Mouse (Mus musculus) lung, postnatal 36 days (tissue): ENCODE data around the gene H1f0.
"Not testable (repeated sequence)": the region's sequence is repeated elsewhere in the genome, so short reads cannot be mapped to it uniquely, and the experiment has no call there.

Source experiments
- DNase-seq: peaks from one replicate; pipeline ENCODE4 v3.0.0; 2022; ENCODE audit warnings: mixed read lengths

H1f0 gene

DNA sequence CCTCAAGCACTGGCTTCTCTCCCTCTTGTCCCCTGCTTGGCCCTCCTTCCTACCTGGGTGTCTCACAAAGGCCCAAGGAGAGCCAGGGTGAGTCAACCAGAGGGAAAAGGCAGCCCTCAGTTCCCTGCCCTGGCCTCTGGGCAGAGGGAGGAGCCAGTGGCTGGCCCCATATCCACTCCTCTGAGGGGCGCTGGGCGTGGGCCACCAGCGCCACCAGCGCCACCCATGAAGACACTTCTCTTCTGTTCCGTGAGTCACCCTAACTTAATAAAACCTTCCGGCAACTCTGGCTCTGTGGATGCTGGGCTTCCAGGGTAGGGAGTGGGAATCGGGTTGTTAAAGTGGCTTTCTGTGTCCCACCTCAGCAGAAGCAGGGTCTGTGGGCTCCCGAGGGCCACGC is 22.7 kb upstream of the H1f0 start:
- DNase-seq: no peak

DNA sequence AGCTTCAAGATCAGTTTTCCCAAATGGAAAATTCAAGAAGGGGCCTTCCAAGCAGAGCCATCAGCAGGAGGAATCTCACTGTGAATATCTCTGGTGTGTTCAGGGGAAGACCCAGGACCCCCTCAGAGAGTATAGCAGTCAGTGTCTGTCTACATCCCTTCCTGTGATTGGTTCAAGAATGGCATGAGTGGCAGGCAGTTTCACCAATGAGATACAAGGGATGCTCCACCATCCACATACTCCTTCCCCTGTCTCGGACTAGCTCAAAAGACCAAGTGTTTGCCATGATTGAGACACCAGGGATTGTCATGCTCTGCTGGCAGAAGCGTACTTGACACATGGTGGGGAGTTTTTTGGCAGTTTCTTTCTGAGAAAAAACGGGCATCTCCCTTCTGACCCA is 21.6 kb upstream of the H1f0 start:
- no peak for DNase-seq

DNA sequence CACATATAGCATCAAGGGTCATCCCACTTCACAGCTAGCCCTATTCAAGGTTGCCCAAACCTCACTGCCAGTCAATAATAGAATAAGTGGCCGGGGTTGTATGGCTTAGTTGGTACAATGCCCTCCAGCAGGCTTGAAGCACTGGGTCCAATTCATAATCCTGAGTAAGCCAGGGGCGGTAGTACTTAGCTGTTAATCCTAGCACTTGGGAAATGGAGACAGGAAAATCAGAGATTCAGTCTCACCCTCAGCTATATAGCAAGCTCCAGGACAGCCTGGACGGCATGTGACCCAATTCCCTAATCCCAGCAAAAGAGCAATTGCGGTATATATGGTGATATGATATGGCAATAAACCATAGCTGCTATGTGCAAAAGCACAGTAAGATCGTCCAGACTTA is 21.2 kb upstream of the H1f0 start:
- no peak for DNase-seq

DNA sequence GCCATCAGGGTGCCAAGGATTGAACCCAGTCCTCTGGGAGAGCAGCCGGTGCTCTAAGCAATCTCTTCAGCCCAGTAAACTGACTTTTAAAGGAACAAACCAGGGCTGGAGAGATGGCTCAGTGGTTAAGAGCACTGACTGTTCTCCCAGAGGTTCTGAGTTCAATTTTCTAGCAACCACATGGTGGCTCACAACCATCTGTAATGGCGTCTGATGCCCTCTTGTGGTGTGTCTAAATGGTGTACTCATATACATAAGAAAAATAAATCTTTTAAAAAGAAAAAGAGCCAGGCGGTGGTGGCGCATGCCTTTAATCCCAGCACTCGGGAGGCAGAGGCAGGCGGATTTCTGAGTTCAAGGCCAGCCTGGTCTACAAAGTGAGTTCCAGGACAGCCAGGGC is 20.4 kb upstream of the H1f0 start:
- DNase-seq: not testable (repeated sequence)

DNA sequence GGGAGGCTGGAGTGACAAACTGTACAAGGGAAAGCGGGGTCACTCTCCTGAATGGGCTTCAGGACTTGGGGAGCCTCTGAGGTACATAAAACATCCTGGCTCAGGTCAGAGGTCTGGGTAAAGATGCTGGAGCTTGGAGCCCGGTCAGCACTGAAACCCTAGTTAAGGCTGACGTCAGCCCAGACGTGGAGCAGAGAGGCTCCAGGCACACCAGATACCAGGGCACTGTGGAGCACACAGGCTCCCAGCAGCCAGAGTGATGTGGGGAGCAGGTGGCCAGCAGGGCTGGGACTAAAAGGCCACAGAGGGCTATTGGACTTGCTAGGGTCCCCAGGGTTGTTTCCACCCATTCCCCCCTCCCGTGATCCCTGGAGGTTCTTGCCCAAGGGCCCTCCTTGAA is 18.5 kb upstream of the H1f0 start:
- DNase-seq: no peak

DNA sequence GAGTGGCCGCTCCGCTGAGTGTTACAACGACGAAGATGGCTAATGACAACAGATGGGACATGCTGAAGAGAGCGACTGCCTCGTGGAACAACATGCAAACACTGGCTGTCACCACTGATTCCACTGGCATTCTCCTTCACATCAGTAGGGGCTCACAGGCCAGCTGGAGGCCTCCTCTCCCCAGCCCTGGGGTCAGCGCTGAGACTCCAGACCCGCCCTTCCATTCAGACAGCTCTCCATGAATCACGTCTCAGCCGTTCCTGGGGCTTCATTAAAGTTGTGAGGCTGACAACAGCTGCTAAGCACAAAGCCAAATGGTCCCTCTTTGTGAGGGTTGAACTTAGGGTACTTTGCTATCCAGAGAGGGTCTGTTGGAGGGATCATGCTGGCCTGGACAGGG is 16.7 kb upstream of the H1f0 start:
- no peak for DNase-seq

DNA sequence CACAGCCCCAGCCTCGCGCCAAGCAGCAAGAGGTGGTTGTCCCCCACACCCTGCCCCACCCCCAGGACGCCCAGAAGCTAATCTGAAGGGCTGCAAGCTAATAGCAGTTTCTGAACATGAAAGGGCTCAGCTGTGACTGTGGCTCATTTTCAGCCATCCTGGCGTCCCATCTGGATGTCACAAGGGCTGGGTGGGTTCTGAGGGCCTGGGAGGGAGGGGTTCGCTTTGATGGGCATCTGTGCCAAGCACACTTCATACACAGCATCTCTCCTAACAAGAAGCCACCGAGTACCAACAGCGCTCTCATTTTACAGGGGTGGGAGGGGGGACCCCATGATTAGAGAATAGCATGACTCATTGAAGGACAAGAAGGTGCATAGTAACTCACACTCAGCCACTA is 14.9 kb upstream of the H1f0 start:
- no peak for DNase-seq

DNA sequence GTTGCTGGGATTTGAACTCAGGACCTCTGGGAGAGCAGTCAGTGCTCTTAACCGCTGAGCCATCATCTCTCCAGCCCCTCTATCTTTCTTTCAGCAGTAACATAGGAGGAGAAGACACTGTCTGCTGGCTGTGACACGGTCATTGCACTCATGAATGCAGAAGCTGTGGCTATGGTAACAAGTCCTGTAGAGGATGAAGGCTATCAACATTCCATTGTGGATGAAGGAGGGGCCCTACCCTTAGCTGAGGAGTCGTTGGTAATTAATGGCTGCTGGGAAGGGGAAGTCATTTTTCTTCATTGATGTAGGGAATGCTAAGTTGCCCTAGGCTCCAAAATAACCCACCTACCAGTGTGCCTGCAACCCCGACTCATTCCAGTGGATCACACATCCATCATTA is 10.1 kb upstream of the H1f0 start:
- DNase-seq: no peak

DNA sequence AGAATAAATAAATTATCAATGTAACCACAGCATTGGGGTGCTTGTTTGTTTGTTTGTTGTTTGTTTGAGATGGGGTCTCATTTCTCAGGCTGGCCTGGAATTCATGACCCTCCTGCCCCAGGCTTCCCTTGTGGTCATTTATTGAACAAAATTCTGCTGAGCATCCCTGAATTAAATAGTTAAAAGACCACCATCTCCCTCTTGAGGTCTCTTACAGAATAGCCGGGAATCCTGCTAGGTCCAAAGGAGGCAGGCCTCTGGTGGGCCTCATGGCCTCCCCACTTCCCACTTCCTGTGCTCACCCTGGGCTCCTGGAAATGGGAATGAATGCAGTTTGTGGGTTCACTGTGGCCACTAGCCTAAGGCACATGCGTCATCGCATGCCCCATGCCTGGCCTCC is 9.4 kb upstream of the H1f0 start:
- DNase-seq: no peak

DNA sequence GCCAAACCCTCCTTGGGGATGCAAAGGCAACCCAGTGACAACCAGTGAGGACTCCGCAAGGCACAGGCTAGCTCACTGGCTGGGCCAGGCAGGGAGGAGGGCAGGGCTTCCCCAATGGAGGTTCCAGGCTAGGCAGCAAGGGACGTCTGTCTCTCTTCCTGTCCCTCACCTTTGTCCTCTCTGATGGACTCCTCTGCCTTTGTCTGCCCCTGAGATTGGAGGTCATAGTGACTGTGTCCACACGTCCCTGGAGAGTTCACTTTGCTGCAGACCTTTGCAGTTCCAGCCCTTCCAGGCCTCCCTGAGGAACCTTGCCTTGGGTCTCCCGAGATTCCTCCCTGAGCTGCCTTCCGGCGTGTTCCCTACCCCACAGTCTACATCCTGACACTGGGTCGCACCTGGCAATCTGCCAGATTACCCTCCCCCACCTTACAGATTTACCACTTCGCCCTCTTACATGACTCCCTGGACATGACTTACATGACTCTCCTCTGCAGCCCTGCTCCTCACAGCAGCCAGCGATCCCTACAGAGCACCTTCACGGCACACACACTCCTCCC is 5.5 kb upstream of the H1f0 start:
- DNase-seq: no peak

DNA sequence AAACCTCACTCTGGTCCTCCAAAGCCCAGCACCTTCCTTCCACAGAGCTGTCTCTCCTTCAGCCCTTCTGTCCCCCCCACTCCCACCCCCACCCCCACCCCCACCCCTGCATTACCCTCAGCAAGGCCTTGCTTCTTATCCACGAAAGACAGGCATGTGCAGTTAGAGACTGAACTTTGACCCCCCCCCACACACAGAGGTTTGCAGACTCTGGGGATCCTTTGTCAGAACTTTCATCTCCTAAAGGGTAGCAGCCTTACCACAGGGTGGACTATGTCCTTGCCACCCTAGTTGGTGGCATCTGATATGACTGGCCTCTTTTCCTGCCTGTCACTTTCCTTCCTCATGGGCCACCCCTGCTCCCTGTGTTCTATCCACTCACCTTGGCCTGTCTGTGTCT is 4.9 kb upstream of the H1f0 start:
- DNase-seq: no peak

DNA sequence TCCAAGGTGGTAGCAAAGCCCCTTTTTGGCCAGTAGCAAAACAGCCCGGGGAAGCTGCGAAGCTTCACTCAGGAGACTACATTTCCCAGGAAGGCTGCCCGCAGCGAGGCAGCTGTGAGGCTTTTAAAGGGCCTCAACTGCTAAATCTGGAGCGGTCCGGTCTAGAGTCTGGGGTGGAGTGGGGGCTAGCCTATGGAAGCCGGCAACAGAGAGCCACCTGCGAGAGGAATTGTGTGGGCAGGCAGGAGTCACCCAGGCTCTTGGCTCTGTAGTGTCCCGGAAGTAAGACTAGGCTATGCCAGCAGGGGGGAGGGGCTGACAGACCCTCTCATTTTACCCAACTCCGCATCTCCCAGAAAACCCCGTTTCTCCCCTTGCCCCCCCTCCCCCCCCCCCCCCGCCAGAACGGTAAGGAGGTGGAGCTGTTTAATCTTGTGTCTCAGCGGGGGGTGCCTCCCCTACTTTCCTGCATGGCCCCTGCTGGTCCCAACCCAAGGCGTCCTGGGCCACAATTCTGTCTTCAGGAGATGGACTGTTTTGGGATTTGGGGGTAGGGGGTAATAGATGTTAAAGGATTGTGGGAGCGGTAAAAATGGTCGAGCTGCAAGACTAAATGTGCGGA is 2.5 kb upstream of the H1f0 start:
- no peak for DNase-seq

DNA sequence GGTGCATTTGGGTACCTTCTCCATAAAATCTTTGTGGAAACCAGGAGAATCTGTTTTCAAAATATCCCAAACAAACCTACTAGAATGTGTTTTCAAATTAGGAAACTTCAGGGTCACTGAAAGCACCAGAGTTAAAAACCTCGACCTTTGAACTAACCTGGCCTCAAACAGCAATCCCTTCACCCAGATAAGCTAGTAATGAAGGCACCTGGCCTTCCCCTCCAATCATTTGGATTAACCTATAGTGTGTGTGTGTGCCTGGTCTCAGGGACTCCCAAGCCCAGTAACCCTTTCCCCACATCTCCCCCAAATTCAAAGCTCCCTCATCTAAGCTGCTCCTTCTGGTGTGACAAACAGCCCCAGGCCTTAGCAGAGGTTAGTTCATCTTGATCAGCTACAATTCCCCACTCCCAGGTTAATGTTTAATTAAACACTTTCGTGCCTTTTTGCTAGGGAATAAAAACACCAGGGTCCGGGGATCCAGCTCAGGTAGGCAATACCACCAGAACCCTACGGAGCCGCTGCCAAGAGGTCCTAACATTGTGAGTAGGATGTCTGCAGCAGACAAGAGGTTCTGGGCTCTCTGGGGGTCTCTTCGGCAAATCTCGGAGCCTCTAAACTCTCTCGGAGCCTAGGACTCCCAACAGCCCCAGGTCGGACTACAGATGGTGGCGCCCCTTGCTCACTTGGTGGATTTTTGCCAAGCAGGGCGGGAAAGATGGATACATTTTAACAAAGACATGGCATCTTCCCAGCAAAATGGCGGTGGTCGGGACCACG is 1.5 kb upstream of the H1f0 start:
- DNase-seq: no peak

DNA sequence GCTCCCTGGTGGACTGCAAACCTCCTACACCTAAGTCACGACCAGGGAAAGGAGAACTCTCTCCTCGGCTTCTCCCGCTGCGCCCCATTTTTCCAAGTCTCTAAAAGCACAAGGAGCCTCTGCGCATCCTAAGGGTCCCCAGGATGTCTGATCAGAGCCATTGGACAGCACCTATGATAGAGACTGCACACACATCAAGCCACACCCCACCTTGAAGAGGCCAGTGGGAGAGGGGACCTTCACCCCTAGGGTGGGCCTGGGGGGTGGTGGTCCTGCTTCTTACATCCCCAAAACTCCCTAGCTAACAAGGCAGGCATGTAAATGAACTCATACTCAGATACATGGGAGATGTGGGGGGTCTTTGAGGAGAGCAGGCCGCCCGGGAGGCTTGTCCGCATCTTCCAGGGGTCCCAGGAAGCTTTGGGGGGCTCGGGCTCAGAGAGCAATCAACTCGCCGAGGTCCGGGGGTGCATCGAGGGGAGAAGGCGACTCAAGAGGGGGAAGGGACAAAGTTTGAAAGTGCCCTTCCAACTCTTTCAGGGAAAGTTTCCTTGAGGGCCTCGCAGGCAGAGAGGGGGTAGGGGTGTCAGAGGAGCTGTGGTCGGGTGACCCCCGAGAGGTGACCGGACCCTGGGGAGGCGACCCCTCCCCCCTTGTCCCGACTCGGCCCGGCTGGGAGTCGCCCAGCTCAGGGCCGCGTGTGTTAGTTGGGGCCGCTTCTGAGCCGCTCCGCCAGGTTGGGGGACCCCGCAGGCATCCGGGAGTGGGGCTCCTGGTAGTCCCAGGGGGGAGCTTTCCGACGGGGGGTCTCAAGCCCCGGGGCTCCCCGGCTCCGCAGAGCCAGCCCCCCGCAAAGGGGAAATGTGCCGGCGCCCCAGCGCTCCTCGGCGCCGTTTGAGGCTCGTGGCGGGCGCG is 702 bp upstream of the H1f0 start:
- no peak for DNase-seq

DNA sequence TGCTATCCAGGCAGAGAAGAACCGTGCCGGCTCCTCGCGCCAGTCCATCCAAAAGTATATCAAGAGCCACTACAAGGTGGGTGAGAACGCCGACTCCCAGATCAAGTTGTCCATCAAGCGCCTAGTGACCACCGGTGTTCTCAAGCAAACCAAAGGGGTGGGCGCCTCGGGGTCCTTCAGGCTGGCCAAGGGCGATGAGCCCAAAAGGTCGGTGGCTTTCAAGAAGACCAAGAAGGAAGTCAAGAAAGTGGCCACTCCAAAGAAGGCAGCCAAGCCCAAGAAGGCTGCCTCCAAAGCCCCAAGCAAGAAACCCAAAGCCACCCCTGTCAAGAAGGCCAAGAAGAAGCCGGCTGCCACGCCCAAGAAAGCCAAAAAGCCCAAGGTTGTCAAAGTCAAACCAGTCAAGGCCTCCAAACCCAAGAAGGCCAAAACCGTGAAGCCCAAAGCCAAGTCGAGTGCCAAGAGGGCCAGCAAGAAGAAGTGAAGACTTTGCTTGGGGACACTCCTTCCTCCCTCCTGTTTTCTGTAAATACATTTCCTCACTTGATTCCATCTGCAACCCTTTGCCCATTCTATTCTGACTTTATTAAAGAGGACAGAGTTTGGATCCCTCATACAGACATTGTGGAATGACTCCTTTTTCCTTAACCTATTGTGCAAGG is 704 bp downstream of the H1f0 start:
- DNase-seq: no peak

DNA sequence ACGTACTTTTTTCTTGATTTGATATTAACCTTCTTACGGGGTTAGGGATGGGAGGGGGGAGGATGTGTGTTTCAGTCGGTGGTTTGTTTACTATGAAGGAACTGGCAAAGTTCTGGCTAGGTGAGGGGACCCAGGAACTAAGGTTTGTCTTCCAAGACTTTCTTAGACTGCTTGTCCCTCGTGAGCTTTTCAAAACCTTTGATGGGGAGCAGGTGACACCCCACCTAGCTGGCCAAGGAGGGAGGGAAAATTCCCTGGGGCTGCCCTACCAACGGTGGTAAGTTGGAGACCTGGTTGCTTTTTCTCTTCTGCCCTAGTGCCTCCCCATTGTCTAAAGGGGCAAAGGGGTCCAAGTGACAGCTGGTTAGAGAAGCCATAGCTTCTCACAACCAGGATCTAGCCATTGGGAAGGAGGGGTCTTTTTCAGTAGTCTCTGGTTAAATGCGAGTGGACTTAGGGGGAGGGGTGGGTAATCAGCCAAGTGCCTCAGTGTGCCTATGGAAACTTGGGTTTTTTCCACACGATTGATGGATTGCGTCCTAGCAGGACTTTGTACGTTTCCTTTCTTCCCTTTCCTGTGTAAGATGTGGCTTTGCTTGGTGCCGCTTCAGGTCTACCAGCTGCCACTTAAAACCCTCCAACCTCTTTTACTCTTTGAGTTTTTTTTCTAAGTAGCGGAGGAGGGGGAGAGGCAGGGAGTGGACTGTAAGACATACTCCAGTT is 1.4 kb downstream of the H1f0 start:
- DNase-seq: no peak

DNA sequence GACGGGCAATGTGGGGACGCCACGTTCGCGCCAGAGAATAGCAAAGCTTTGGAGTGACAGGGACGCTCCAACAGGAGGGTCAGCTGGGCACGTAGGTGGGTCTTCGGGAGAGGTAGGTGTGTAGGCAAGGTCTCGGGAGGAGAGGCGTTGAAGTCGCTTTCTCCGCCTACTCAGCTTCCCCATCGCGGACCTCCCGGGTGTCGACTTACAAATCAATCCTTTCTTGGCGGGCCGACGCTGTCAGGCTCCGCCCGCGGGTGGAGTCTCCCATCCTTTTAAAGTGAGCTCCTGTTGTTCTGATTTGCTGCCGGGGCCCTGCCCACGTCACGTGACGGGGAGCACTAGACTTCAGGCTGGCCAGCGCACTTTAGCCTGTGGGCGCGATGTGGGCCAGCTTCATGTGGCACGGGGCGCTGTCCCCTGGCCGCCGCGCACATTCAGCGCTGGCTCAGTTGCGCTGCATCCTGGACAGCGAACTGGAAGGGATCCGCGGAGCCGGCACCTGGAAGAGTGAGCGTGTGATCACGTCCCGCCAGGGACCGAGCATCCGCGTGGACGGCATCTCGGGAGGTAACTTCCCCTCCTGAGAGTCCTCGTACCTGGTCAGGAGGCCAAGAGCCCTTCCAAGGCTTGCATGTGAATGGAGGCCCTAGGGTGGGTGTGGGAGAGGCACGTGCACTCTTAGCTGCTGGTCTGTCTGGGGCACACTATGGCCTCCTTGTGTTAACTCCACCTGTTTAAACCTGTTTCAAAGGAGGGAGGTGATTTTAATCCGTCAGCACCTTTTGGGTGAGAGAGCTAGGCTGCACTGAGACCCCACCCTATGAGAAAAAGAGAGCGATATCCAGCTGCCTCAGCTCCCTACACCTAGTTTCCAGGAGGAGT is 2.5 kb downstream of the H1f0 start:
- DNase-seq: peak; percentile 97

DNA sequence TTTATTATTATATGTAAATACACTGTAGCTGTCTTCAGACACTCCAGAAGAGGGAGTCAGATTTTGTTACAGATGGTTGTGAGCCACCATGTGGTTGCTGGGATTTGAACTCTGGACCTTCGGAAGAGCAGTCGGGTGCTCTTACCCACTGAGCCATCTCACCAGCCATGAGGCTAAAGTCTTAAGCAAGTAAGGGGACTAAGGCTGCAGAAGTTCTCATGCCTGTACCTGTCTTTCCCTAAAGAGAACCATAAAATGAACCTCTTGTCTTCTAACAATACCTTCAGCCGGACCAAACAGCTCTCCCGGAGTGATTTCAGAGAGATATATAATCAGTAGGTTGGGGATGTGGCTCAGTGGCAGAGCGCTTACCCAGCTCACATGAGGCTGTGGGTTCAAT is 3.7 kb downstream of the H1f0 start:
- DNase-seq: not testable (repeated sequence)

DNA sequence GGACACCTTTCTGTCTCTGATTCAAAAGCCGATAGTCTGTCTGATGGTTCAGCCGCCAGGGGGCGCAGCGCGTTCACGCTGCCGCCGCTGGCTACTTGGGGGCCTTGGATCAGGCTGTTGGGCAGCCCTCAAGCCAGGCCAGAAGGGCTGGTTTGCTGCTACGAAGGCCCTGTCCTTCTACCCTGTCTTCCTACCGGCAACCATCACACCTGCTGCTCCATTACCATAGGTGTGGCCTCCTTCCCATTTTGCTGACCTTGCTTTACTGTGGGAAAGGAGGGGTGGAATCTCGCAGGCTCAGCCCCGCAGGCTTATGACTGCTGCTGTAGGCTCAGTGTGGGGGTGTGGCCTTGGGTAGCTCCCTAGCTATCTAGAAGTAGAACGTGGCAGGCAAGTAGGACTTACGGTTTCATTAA is 9.7 kb downstream of the H1f0 start:
- peak; percentile 85 for DNase-seq

DNA sequence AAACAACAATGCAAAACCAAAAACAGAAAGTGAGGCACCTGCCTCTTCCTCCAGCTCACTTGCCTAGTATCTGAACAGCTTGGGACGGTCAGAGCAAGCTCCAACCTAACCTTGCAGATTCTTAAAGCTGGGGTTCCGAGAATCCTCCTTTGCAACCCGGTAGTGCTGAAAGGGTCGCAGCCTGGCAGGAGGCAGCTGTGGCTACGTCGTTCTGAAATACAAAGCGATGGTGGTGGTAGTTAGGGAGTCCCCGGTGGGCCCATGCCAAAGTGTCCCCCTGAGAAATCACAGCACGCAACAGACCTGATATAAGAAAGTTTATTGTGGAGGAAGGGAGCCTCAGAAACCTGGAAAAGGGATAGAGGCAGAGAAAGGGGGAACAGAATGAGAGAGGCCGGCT is 10.1 kb downstream of the H1f0 start:
- no peak for DNase-seq

DNA sequence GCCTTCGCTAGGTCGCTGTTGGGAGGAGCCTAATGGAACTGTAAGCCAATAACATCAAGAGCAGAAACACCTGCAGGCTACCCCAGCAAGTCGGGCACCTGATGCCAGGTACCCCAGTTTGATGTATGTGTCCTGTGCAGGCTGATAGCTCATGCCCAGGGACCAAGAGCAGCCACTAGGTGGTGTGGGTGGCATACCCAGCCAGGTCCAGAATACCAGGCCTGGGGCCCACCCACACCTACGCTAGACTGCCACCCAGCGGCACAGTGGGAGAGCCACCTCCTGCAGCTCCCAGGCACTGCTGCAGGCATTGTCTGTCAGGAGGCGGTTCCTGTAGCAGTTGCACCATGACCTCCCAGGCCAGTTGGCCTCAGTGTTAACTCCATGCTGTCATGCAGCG is 10.6 kb downstream of the H1f0 start:
- peak; percentile 94 for DNase-seq
